In genomic region chr15:83562626-83563270, GRCm38 (mm10) we compare ENCODE assay signal across 8 mouse cellular contexts. TPM values are rescaled to one million over a fixed set of nuclear protein-coding genes. Genes with fewer than 3 reads are reported as not detected.
A peak's percentile ranks its signal among the peaks of the same experiment; 100 is the strongest.
DNase-seq lines count a peak whose midpoint lies in the region; ATAC-seq and TF ChIP-seq lines count a peak whose summit lies in the region.

No protein-coding gene starts in this region.

- no peak overlapping the region for H3K27ac ChIP-seq in embryonic facial prominence, embryonic 11.5 days (replicated peaks; ENCODE audit: low read depth, low read length)
- H3K27ac ChIP-seq in intestine, postnatal 0 days (ENCODE audit: low read depth, low read length) = peak overlapping the region; percentile 11; the same call in 1 of the 2 replicates
- H3K27ac ChIP-seq in limb, embryonic 11.5 days (replicated peaks; ENCODE audit: low read depth, low read length) = no peak overlapping the region
- H3K27ac ChIP-seq in midbrain, embryonic 14.5 days (replicated peaks; ENCODE audit: low read depth, low read length) = no peak overlapping the region

- no peak for TF ChIP-seq CTCF in intestine, postnatal 0 days (IDR thresholded peaks at IDR 0.05; ENCODE audit: low read depth)

- 0 out of 2 replicates have a peak overlapping the region, but pooled peaks have one; percentile 4 for H3K9ac ChIP-seq in embryonic facial prominence, embryonic 11.5 days (replicated peaks; ENCODE audit: low read length)
- H3K9ac ChIP-seq in intestine, postnatal 0 days (ENCODE audit: low read depth, low read length) = no peak overlapping the region
- no peak overlapping the region; the same call in 1 of the 2 replicates for H3K9ac ChIP-seq in limb, embryonic 11.5 days (ENCODE audit: low read length)
- H3K9ac ChIP-seq in midbrain, embryonic 14.5 days (replicated peaks; ENCODE audit: low read length) = no peak overlapping the region

- no peaks in the 10 kb centered on the region for H3K36me3 ChIP-seq in embryonic facial prominence, embryonic 11.5 days (replicated peaks; ENCODE audit: control insufficient read depth, insufficient read depth, low read depth, low read length)
- H3K36me3 ChIP-seq in intestine, postnatal 0 days (ENCODE audit: control insufficient read depth, insufficient read depth) = no peaks in the 10 kb centered on the region
- H3K36me3 ChIP-seq in limb, embryonic 11.5 days (ENCODE audit: control insufficient read depth, insufficient read depth, low read length) = no peaks in the 10 kb centered on the region
- no peaks in the 10 kb centered on the region for H3K36me3 ChIP-seq in midbrain, embryonic 14.5 days (ENCODE audit: control insufficient read depth, insufficient read depth, low read length)

- H3K4me3 ChIP-seq in embryonic facial prominence, embryonic 11.5 days (ENCODE audit: low read depth, low read length) = no peak overlapping the region
- peak overlapping the region; percentile 60 for H3K4me3 ChIP-seq in intestine, postnatal 0 days (ENCODE audit: low read depth, low read length)
- peak overlapping the region; percentile 14; the same call in 1 of the 2 replicates for H3K4me3 ChIP-seq in limb, embryonic 11.5 days (ENCODE audit: low read depth, low read length)
- H3K4me3 ChIP-seq in midbrain, embryonic 14.5 days (replicated peaks; ENCODE audit: low read depth, low read length) = no peak overlapping the region

- peak overlapping the region; percentile 78 for H3K4me2 ChIP-seq in embryonic facial prominence, embryonic 11.5 days (ENCODE audit: low read depth, low read length)
- H3K4me2 ChIP-seq in intestine, postnatal 0 days (replicated peaks; ENCODE audit: low read depth) = peak overlapping the region; percentile 99
- peak overlapping the region; percentile 99 for H3K4me2 ChIP-seq in limb, embryonic 11.5 days (ENCODE audit: low read depth, severe bottlenecking)
- peak overlapping the region; percentile 62 for H3K4me2 ChIP-seq in midbrain, embryonic 14.5 days (ENCODE audit: low read length)

- no peaks in the 10 kb centered on the region for H3K27me3 ChIP-seq in embryonic facial prominence, embryonic 11.5 days (ENCODE audit: control insufficient read depth, insufficient read depth, low read length)
- H3K27me3 ChIP-seq in intestine, postnatal 0 days (replicated peaks; ENCODE audit: control insufficient read depth, insufficient read depth, low read length) = no peaks in the 10 kb centered on the region
- no peaks in the 10 kb centered on the region for H3K27me3 ChIP-seq in limb, embryonic 11.5 days (ENCODE audit: control insufficient read depth, insufficient read depth, low read length)
- peaks cover 8% of the 10 kb centered on the region for H3K27me3 ChIP-seq in midbrain, embryonic 14.5 days (ENCODE audit: control insufficient read depth, insufficient read depth, low read length)

- DNase-seq in cerebellum, postnatal 10 days = peak; percentile 85 to 90
- DNase-seq in cerebellum, adult 11 months = no peak
- DNase-seq in embryonic facial prominence, embryonic 11.5 days (ENCODE audit: low spot score) = peak; percentile 58
- peak; percentile 100 for DNase-seq in heart, adult 11 months
- DNase-seq in limb, embryonic 11.5 days (ENCODE audit: low spot score) = peak; percentile 68
- peak; percentile 58 for DNase-seq in midbrain, embryonic 14.5 days
- DNase-seq in spleen, adult 18-20 months = peak; percentile 69 to 72

- WGBS in embryonic facial prominence, embryonic 11.5 days = 29% methylated on average over 15 of the region's 15 CpGs
- WGBS in intestine, postnatal 0 days = 34% methylated on average over 15 of the region's 15 CpGs
- 36% methylated on average over 15 of the region's 15 CpGs for WGBS in limb, embryonic 11.5 days
- 36% methylated on average over 15 of the region's 15 CpGs for WGBS in midbrain, embryonic 14.5 days

- peaks cover 4% of the 10 kb centered on the region for H3K4me1 ChIP-seq in embryonic facial prominence, embryonic 11.5 days (ENCODE audit: control insufficient read depth, insufficient read depth, low read length)
- H3K4me1 ChIP-seq in intestine, postnatal 0 days (replicated peaks; ENCODE audit: control insufficient read depth, insufficient read depth, low read length) = no peaks in the 10 kb centered on the region
- peaks cover 14% of the 10 kb centered on the region for H3K4me1 ChIP-seq in limb, embryonic 11.5 days (ENCODE audit: control insufficient read depth, insufficient read depth, low read length)
- peaks cover 13% of the 10 kb centered on the region for H3K4me1 ChIP-seq in midbrain, embryonic 14.5 days (ENCODE audit: control insufficient read depth, insufficient read depth, low read length)

- H3K9me3 ChIP-seq in embryonic facial prominence, embryonic 11.5 days (replicated peaks; ENCODE audit: control insufficient read depth, low read length) = no peaks in the 10 kb centered on the region
- no peaks in the 10 kb centered on the region for H3K9me3 ChIP-seq in intestine, postnatal 0 days (ENCODE audit: control insufficient read depth)
- H3K9me3 ChIP-seq in limb, embryonic 11.5 days (ENCODE audit: control insufficient read depth, low read length) = no peaks in the 10 kb centered on the region
- H3K9me3 ChIP-seq in midbrain, embryonic 14.5 days (ENCODE audit: control insufficient read depth, low read length) = no peaks in the 10 kb centered on the region

- no peak for ATAC-seq in embryonic facial prominence, embryonic 11.5 days (replicated peaks; ENCODE audit: insufficient number of reproducible peaks, low FRiP score, low TSS enrichment, low read depth)
- peak; percentile 32; the same call in 1 of the 2 replicates for ATAC-seq in intestine, postnatal 0 days
- no peak for ATAC-seq in limb, embryonic 11.5 days (ENCODE audit: insufficient number of reproducible peaks, low FRiP score, low TSS enrichment, low read depth)
- ATAC-seq in midbrain, embryonic 14.5 days (ENCODE audit: low FRiP score, low TSS enrichment) = no peak

RNA-seq across cellular contexts. Expression of gene Tspo, which starts 0.6 kb away (rescaled TPM):
- 24.7 and 32.5 TPM in 2 replicates for polyA plus RNA-seq in embryonic facial prominence, embryonic 11.5 days (2014; fragmentation: Nextera tagmentation; extraction: Ambion mirVana)
- 105 and 118 TPM in 2 replicates for polyA plus RNA-seq in intestine, postnatal 0 days (2015; fragmentation: Nextera tagmentation; extraction: Ambion mirVana)
- 46.1 and 51.8 TPM in 2 replicates for polyA plus RNA-seq in limb, embryonic 11.5 days (2014; fragmentation: Nextera tagmentation; extraction: Ambion mirVana)
- polyA plus RNA-seq in midbrain, embryonic 14.5 days (2014; fragmentation: Nextera tagmentation; extraction: Ambion mirVana) = 3.4 and 12.2 TPM in 2 replicates

RNA-seq across cellular contexts. Expression of gene Mcat, which starts 0.8 kb away (rescaled TPM):
- 40.3 and 42.5 TPM in 2 replicates for polyA plus RNA-seq in embryonic facial prominence, embryonic 11.5 days (2014; fragmentation: Nextera tagmentation; extraction: Ambion mirVana)
- 15.9 and 16.8 TPM in 2 replicates for polyA plus RNA-seq in intestine, postnatal 0 days (2015; fragmentation: Nextera tagmentation; extraction: Ambion mirVana)
- polyA plus RNA-seq in limb, embryonic 11.5 days (2014; fragmentation: Nextera tagmentation; extraction: Ambion mirVana) = 44.9 and 48.4 TPM in 2 replicates
- 30.3 and 36.2 TPM in 2 replicates for polyA plus RNA-seq in midbrain, embryonic 14.5 days (2014; fragmentation: Nextera tagmentation; extraction: Ambion mirVana)

RNA-seq across cellular contexts. Expression of gene Ttll12, which starts 32.2 kb away (rescaled TPM):
- polyA plus RNA-seq in embryonic facial prominence, embryonic 11.5 days (2014; fragmentation: Nextera tagmentation; extraction: Ambion mirVana) = 48.6 and 54.4 TPM in 2 replicates
- 14.1 and 14.7 TPM in 2 replicates for polyA plus RNA-seq in intestine, postnatal 0 days (2015; fragmentation: Nextera tagmentation; extraction: Ambion mirVana)
- 55.8 and 59.1 TPM in 2 replicates for polyA plus RNA-seq in limb, embryonic 11.5 days (2014; fragmentation: Nextera tagmentation; extraction: Ambion mirVana)
- polyA plus RNA-seq in midbrain, embryonic 14.5 days (2014; fragmentation: Nextera tagmentation; extraction: Ambion mirVana) = 47.2 and 50.7 TPM in 2 replicates

RNA-seq across cellular contexts. Expression of gene Bik, which starts 36.1 kb away (rescaled TPM):
- 2.7 and 3.0 TPM in 2 replicates for polyA plus RNA-seq in embryonic facial prominence, embryonic 11.5 days (2014; fragmentation: Nextera tagmentation; extraction: Ambion mirVana)
- polyA plus RNA-seq in intestine, postnatal 0 days (2015; fragmentation: Nextera tagmentation; extraction: Ambion mirVana) = 4.6 TPM in 2 replicates
- polyA plus RNA-seq in limb, embryonic 11.5 days (2014; fragmentation: Nextera tagmentation; extraction: Ambion mirVana) = 3.2 and 4.1 TPM in 2 replicates
- polyA plus RNA-seq in midbrain, embryonic 14.5 days (2014; fragmentation: Nextera tagmentation; extraction: Ambion mirVana) = 0.30 and 0.49 TPM in 2 replicates

RNA-seq across cellular contexts. Expression of gene Ttll1, which starts 52.1 kb away (rescaled TPM):
- polyA plus RNA-seq in embryonic facial prominence, embryonic 11.5 days (2014; fragmentation: Nextera tagmentation; extraction: Ambion mirVana) = 18.1 and 19.8 TPM in 2 replicates
- 6.0 and 7.1 TPM in 2 replicates for polyA plus RNA-seq in intestine, postnatal 0 days (2015; fragmentation: Nextera tagmentation; extraction: Ambion mirVana)
- polyA plus RNA-seq in limb, embryonic 11.5 days (2014; fragmentation: Nextera tagmentation; extraction: Ambion mirVana) = 19.2 and 22.0 TPM in 2 replicates
- polyA plus RNA-seq in midbrain, embryonic 14.5 days (2014; fragmentation: Nextera tagmentation; extraction: Ambion mirVana) = 63.5 and 80.1 TPM in 2 replicates

Comparison
In these comparisons a context has a peak if more than half of its experiments do, and no peak if none do; other contexts are left out.
1. H3K4me3 ChIP-seq: peak in intestine, postnatal 0 days (single experiment) and limb, embryonic 11.5 days (single experiment); none in embryonic facial prominence, embryonic 11.5 days (single experiment) and midbrain, embryonic 14.5 days (single experiment).
2. Peak in every context shown above with its lines, with median percentiles within 50 percentile points of each other: H3K4me2 ChIP-seq.